Mouse (Mus musculus) neural tube, embryonic 15.5 days (tissue): ENCODE results near the gene Olfr801. TPM values are rescaled to one million over a fixed set of nuclear protein-coding genes. Genes with fewer than 3 reads are reported as not detected.

Experiments used
- ATAC-seq: fragments of 200-750 bp; cut with Nextera tagmentation; 2 replicates; pipeline ENCODE4 v1.8.0; 2017; ENCODE audit warnings: mild to moderate bottlenecking, moderate TSS enrichment, moderate library complexity; ENCODE audit not compliant: low FRiP score
- H3K27ac ChIP-seq: fragments of 300-500 bp; sonication (generic); replicated peaks from 2 replicates; pipeline ENCODE4 v1.5.1; 2015; ENCODE audit warnings: mild to moderate bottlenecking, inconsistent platforms
- H3K27me3 ChIP-seq: fragments of 300-500 bp; sonication (generic); replicated peaks from 2 replicates; pipeline ENCODE4 v1.6.1; 2015; ENCODE audit warnings: inconsistent platforms
- H3K36me3 ChIP-seq: fragments of 300-500 bp; sonication (generic); 2 replicates; pipeline ENCODE4 v1.6.1; 2015; ENCODE audit warnings: inconsistent platforms
- H3K4me1 ChIP-seq: fragments of 300-500 bp; sonication (generic); 2 replicates; pipeline ENCODE4 v1.6.1; 2015; ENCODE audit warnings: inconsistent platforms
- H3K4me2 ChIP-seq: fragments of 300-500 bp; sonication (generic); 2 replicates; pipeline ENCODE4 v1.6.1; 2015; ENCODE audit warnings: inconsistent platforms, mild to moderate bottlenecking, moderate library complexity
- H3K4me3 ChIP-seq: fragments of 300-500 bp; sonication (generic); replicated peaks from 2 replicates; pipeline ENCODE4 v1.5.1; 2015; ENCODE audit warnings: mild to moderate bottlenecking, inconsistent platforms
- H3K9ac ChIP-seq: fragments of 300-500 bp; sonication (generic); replicated peaks from 2 replicates; pipeline ENCODE4 v1.6.1; 2015; ENCODE audit warnings: mild to moderate bottlenecking, inconsistent platforms
- H3K9me3 ChIP-seq: fragments of 300-500 bp; sonication (generic); replicated peaks from 2 replicates; pipeline ENCODE4 v1.6.1; 2016; ENCODE audit warnings: inconsistent platforms
- WGBS: fragments of 180-500 bp; shearing (Covaris S2); methylation state at CpG from one replicate; pipeline ENCODE4 v1.1.7; 2015; ENCODE audit warnings: mixed read lengths; 5-methylcytosine and 5-hydroxymethylcytosine counted together
- polyA plus RNA-seq: library from polyadenylated mRNA; unstranded; fragments of >200 nt; fragmentation: Nextera tagmentation; extraction: Ambion mirVana; gene quantifications from 2 replicates; pipeline ENCODE4 v1.2.1, GENCODE M21; 2015

Olfr801 gene
- polyA plus RNA-seq = not detected in 2 replicates

DNA sequence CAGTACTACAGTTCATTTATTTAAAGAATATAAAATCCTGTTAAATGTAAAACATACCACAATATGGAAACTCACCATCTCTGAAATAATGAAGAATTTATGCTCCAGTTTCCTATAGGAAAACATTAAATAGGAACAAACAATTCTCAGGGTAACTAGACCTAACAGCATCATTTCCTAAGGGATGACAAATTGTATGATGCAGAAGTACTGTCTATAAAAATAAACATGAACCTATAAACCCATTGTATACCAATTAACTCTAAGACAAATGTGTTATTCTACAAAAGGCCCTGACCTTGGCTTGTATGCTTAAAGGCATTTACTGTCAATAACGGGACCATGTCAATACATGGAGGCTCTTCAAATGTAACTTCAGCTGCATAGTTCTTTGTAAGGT, at the start of gene Olfr801:
Gene Olfr801, minus strand, starts transcription at position 101 of the 400 bp plus-strand sequence.
- ATAC-seq = no peak
- Histone ChIP-seq H3K4me3 (no peak within 1 kb of the TSS), H3K4me1 (no peaks in the 10 kb centered on the region), H3K36me3 (no peaks in the 10 kb centered on the region), H3K4me2 (no peak within 1 kb of the TSS), H3K9me3 (no peaks in the 10 kb centered on the region), H3K27me3 (no peaks in the 10 kb centered on the region), H3K27ac (no peak within 1 kb of the TSS), H3K9ac (no peak within 1 kb of the TSS)
- 85% methylated on average over 1 of the region's 1 CpGs for WGBS

DNA sequence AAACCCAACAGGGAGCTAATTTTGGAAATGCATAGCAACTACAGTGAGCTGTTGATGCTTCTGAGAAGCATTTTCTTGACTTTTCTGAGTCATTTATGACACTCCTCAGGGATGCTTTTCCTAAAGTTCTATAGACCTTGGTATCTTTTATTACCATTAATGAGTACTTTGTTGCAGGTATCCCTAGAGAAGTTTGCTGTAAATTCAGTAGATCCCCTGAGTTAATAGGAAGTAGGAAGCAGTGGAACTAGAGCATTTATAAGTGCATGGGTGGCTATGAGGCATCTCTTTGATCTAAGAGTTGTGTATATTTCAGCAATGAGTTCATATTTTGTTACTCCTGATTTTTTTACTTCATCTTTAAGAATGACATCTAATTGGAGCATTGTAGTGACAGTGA, 29.2 kb upstream of the Olfr801 start, which contains the start of gene Olfr804:
Gene Olfr804, plus strand, starts transcription at position 301 of the 400 bp plus-strand sequence.
- Histone ChIP-seq H3K4me1 (no peaks in the 10 kb centered on the region), H3K9me3 (no peaks in the 10 kb centered on the region), H3K4me2 (no peak within 1 kb of the TSS), H3K9ac (no peak within 1 kb of the TSS), H3K27ac (no peak within 1 kb of the TSS), H3K36me3 (no peaks in the 10 kb centered on the region), H3K27me3 (no peaks in the 10 kb centered on the region), H3K4me3 (no peak within 1 kb of the TSS)
- no peak for ATAC-seq

DNA sequence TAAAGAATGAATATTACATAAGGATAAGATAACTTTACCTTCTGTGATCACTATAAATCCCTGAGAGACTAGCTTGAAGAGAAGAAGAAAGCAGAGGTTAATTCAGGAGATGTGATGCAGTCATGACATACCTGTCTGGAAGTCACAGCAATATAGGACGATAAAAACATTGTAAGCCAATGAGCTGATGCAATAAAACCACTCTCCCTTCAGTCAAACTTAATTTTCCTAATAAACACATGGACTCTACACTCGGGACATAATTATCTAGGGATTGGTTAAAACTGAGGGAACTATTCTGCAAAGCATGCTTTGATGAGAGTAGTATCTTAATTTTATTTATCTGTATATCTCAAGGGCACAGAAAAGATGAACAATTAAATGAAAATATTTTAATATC, 20.5 kb upstream of the Olfr801 start, which contains the start of gene Olfr803:
Gene Olfr803, minus strand, starts transcription at position 101 of the 400 bp plus-strand sequence.
- Histone ChIP-seq H3K9me3 (no peaks in the 10 kb centered on the region), H3K27me3 (no peaks in the 10 kb centered on the region), H3K36me3 (no peaks in the 10 kb centered on the region), H3K4me2 (no peak within 1 kb of the TSS), H3K9ac (no peak within 1 kb of the TSS), H3K4me3 (no peak within 1 kb of the TSS), H3K4me1 (no peaks in the 10 kb centered on the region), H3K27ac (no peak within 1 kb of the TSS)
- WGBS = 81% methylated on average over 2 of the region's 2 CpGs
- ATAC-seq = no peak

DNA sequence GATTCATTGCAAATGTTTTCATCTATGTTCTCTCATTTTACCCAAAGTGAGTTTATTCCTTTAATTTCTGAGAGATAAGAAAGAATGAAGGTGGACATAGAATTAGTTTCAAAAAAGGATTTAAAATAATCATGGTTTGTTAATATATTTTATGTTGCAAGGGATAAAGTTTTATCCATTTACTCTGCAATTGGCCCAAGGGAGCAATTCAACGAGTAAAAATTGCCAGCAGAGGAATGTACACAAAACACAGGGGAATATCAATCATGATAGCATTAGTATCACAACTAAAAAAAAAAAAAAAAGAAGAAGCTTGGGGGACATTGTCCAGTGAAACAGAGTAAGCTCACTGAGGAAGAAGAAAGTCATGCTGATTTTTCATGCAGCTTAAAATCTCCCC, 14.4 kb upstream of the Olfr801 start, which contains the start of gene Olfr802:
Gene Olfr802, minus strand, starts transcription at position 101 of the 400 bp plus-strand sequence.
- Histone ChIP-seq H3K4me1 (no peaks in the 10 kb centered on the region), H3K4me2 (no peak within 1 kb of the TSS), H3K36me3 (no peaks in the 10 kb centered on the region), H3K4me3 (no peak within 1 kb of the TSS), H3K9me3 (no peaks in the 10 kb centered on the region), H3K9ac (no peak within 1 kb of the TSS), H3K27me3 (no peaks in the 10 kb centered on the region), H3K27ac (no peak within 1 kb of the TSS)
- ATAC-seq = no peak
- WGBS = 56% methylated on average over 1 of the region's 1 CpGs

DNA sequence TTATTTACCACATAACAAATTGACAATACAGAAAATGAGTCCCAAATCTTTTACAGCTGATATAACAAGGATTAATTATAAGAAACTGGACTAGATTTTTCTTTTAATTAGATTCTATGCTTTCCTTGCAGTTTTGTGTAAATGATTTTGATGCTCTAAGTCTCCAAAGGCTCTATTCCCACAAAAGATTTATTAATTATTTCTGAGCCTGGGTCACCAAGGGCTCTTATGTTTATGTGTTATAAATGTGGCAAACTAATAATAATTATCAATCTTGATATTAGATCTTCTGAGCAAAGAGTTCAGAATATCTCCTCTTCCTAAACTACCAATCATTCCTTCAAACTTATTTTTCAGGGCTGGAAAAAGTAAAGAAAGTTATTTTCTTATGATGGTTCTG, 16.3 kb downstream of the Olfr801 start, which contains the start of gene Olfr800:
Gene Olfr800, plus strand, starts transcription at position 301 of the 400 bp plus-strand sequence.
- no peaks in the 10 kb centered on the region for H3K36me3 ChIP-seq
- no peaks in the 10 kb centered on the region for H3K9me3 ChIP-seq
- H3K4me2 ChIP-seq = no peak within 1 kb of the TSS
- no peak within 1 kb of the TSS for H3K4me3 ChIP-seq
- ATAC-seq = no peak
- H3K27ac ChIP-seq = no peak within 1 kb of the TSS
- H3K9ac ChIP-seq = no peak within 1 kb of the TSS
- no peaks in the 10 kb centered on the region for H3K27me3 ChIP-seq
- no peaks in the 10 kb centered on the region for H3K4me1 ChIP-seq

DNA sequence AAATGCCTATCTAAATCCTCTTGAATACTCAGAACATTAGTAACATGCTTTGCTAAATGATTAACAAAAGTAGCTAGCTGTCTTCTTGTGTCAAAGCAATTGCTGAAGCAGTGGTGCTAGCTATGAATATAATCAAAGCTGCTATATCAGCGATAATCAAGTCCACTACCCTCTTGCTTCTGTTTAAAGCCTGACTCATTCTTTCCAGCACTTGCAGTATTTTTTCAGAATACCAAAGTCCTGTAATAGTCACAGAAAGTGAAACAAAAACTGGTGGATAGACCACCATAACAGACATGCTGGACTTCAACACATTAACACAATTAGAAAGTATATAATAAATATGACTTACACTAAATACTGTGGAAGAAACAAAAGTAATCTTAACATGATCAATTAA, 21.9 kb downstream of the Olfr801 start:
- Histone ChIP-seq H3K4me2 (no peak overlapping the region), H3K27ac (no peak overlapping the region), H3K9me3 (no peaks in the 10 kb centered on the region), H3K9ac (no peak overlapping the region), H3K36me3 (no peaks in the 10 kb centered on the region), H3K27me3 (no peaks in the 10 kb centered on the region), H3K4me1 (no peaks in the 10 kb centered on the region), H3K4me3 (no peak overlapping the region)
- 92% methylated on average over 1 of the region's 1 CpGs for WGBS
- no peak for ATAC-seq

DNA sequence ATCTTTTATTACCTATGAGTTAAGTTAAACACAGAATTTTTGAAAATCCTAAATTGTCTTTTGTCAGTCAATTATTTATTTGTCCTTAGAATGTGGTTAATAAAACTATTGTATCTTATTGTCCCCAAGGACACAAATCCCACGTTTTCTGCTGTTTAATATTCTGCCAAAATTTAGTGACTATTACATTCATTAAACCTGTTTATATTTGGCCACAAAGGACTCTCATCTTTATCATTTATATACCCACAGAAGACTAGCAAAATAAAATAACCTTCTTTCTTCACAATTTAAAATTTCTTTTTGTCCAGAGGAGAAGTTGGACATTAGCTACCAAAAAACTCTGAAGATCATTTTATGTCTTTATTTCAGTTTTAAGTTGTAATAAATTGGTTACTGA, 36.5 kb downstream of the Olfr801 start, which contains the start of gene Olfr799:
Gene Olfr799, plus strand, starts transcription at position 301 of the 400 bp plus-strand sequence.
- no peak within 1 kb of the TSS for H3K4me2 ChIP-seq
- H3K9ac ChIP-seq = no peak within 1 kb of the TSS
- H3K36me3 ChIP-seq = no peaks in the 10 kb centered on the region
- 42% methylated on average over 1 of the region's 1 CpGs for WGBS
- H3K9me3 ChIP-seq = no peaks in the 10 kb centered on the region
- H3K4me3 ChIP-seq = no peak within 1 kb of the TSS
- H3K27ac ChIP-seq = no peak within 1 kb of the TSS
- ATAC-seq = no peak
- no peaks in the 10 kb centered on the region for H3K4me1 ChIP-seq
- H3K27me3 ChIP-seq = no peaks in the 10 kb centered on the region

DNA sequence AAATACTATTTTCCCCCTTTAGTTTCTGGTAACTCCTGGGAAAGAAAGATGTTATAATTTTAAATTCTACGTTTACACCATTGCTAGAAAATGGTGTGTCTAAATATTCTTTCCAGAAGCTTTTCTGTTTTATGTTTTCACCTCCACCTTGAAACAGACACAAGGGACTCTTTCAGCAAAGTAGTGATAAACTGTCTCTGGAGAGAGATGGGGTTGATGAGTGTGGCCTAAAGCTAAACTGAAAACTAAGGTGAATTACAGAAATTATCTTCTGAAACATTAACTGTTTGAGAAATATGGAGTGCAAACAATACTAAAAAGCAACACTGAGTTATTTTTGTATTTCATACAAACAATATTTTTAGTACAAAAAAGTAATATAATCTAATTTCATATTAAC, 45.8 kb downstream of the Olfr801 start, which contains the start of gene Olfr798:
Gene Olfr798, minus strand, starts transcription at position 101 of the 400 bp plus-strand sequence.
- no peak for ATAC-seq
- Histone ChIP-seq H3K9ac (no peak within 1 kb of the TSS), H3K4me1 (no peaks in the 10 kb centered on the region), H3K27me3 (no peaks in the 10 kb centered on the region), H3K9me3 (no peaks in the 10 kb centered on the region), H3K36me3 (no peaks in the 10 kb centered on the region), H3K4me3 (no peak within 1 kb of the TSS), H3K27ac (no peak within 1 kb of the TSS), H3K4me2 (no peak within 1 kb of the TSS)
- WGBS = 95% methylated on average over 1 of the region's 1 CpGs

DNA sequence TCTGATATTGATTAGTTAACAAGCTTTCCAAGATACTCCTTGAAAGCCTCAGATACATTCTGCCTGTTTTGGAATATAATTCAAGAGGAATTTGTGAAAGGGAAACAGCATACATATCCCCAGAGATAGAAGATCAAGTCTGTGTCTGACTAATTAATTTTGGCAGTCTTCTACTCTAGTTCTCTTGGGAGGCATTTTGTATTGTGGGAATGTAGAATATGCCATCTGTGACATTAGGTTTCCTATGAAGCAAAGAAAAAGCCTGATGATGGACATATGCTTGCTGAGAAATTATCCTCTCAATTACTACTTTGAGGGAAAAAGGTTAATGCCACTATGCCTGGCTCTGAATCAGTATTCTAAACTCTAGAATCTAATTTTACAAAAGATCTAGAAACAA, 50.4 kb downstream of the Olfr801 start:
- no peaks in the 10 kb centered on the region for H3K9me3 ChIP-seq
- ATAC-seq = no peak
- no peak overlapping the region for H3K4me2 ChIP-seq
- H3K4me1 ChIP-seq = no peaks in the 10 kb centered on the region
- no peak overlapping the region for H3K9ac ChIP-seq
- no peaks in the 10 kb centered on the region for H3K36me3 ChIP-seq
- no peak overlapping the region for H3K27ac ChIP-seq
- H3K4me3 ChIP-seq = no peak overlapping the region
- no peaks in the 10 kb centered on the region for H3K27me3 ChIP-seq

DNA sequence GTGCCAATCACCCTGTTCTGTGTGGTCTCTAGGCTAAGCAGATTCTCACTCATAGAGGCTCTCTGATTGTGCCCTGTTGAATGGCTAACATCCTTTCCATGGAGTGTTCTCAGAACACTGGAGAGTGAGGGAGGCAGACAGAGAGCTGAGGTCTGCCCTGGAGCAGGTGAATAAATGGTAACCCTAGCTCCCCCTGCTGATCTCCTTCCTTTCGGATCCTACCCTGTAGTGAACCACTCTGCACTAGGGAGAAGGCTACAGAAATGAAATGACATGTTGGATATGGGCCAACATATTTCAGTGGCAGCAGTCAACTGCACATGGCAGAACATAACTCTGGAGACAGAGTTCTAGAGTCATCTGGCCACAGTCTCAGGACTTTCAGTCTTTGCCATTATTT, 51.9 kb downstream of the Olfr801 start:
- ATAC-seq = no peak
- H3K4me1 ChIP-seq = no peaks in the 10 kb centered on the region
- H3K27ac ChIP-seq = no peak overlapping the region
- no peaks in the 10 kb centered on the region for H3K9me3 ChIP-seq
- no peaks in the 10 kb centered on the region for H3K36me3 ChIP-seq
- H3K4me2 ChIP-seq = no peak overlapping the region
- H3K9ac ChIP-seq = no peak overlapping the region
- 17% methylated on average over 1 of the region's 1 CpGs for WGBS
- H3K27me3 ChIP-seq = no peaks in the 10 kb centered on the region
- no peak overlapping the region for H3K4me3 ChIP-seq
